Mouse (Mus musculus) liver, embryonic 14.5 days (tissue): Measurements from ENCODE around the gene Ipcef1.

Source experiments
- CTCF ChIP-seq: IDR thresholded peaks from 2 replicates; pipeline ENCODE4 v1.5.1; 2016; ENCODE audit warnings: antibody characterized with exemption, low read depth, control low read depth
- EP300 ChIP-seq: IDR thresholded peaks from 2 replicates; pipeline ENCODE4 v1.6.1; 2016; ENCODE audit warnings: antibody characterized with exemption, low read depth

DNA sequence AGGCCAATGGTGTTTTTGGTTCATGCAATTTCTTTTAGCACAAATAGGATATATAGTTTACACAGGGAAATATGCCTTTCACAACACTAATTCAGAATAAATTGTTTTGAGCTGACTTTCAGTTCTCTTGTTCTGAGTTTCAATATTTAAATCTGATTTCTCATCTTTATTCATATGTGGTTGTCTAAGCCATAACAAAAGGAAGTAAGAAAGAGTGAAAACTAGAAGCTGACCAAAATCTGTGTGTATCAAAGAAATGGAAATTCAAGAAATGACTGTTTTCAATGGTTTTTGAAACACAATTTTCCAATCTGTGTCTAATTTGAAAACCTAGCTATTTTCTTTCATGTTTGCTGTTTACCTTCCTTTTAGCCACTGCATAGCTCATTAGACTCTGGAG lies 11.2 kb downstream of the Ipcef1 start:
- TF ChIP-seq CTCF, result no peak
- TF ChIP-seq EP300, result no peak
